Mouse (Mus musculus) megakaryocyte, embryonic 14.5 days (primary cell): ENCODE data around the gene Cfb. TPM values are rescaled to one million over a fixed set of nuclear protein-coding genes. Genes with fewer than 3 reads are reported as not detected.

Experiments
- H3K27me3 ChIP-seq: replicated peaks from 2 replicates; pipeline ENCODE3; 2012; ENCODE audit warnings: inconsistent platforms
- H3K36me3 ChIP-seq: replicated peaks from 2 replicates; pipeline ENCODE3; 2012; ENCODE audit warnings: low read length, inconsistent platforms, mixed read lengths
- H3K4me1 ChIP-seq: 2 replicates; pipeline ENCODE4 v1.6.1; 2012; ENCODE audit warnings: inconsistent platforms
- H3K4me3 ChIP-seq: replicated peaks from 2 replicates; pipeline ENCODE3; 2012; ENCODE audit warnings: moderate library complexity, mild to moderate bottlenecking, inconsistent platforms
- H3K9me3 ChIP-seq: 2 replicates; pipeline ENCODE4 v1.6.1; 2012; ENCODE audit warnings: inconsistent platforms
- FLI1 ChIP-seq: IDR thresholded peaks from 2 replicates; pipeline ENCODE4 v1.6.1; 2012; ENCODE audit warnings: low read length, inconsistent platforms, mixed read lengths
- GATA1 ChIP-seq: IDR thresholded peaks from 3 replicates; pipeline ENCODE4 v1.6.1; 2012; ENCODE audit warnings: mixed read lengths, low read length, inconsistent platforms, borderline replicate concordance
- polyA plus RNA-seq: library from polyadenylated mRNA; stranded (reverse); fragments of >175 nt; gene quantifications from 2 replicates; pipeline ENCODE4 v1.2.3, GENCODE M21; 2012; ENCODE audit warnings: low replicate concordance; ENCODE audit not compliant: insufficient read depth

Gene Cfb
- polyA plus RNA-seq, 1 experiment, result 0.54 TPM

GRCm38 (mm10) chr17:34884704-34885103 is 22.4 kb upstream of the Cfb start:
- no peaks in the 10 kb centered on the region for H3K36me3 ChIP-seq
- H3K27me3 ChIP-seq, result no peaks in the 10 kb centered on the region
- no peaks in the 10 kb centered on the region for H3K9me3 ChIP-seq
- no peak overlapping the region for H3K4me3 ChIP-seq
- H3K4me1 ChIP-seq, result peaks cover 83% of the 10 kb centered on the region
- TF ChIP-seq GATA1 (no peak), FLI1 (no peak)

GRCm38 (mm10) chr17:34883332-34883731 is 21.0 kb upstream of the Cfb start:
- TF ChIP-seq GATA1, result no peak
- no peak for TF ChIP-seq FLI1
- Histone ChIP-seq H3K4me1 (peaks cover 83% of the 10 kb centered on the region), H3K4me3 (peak overlapping the region; percentile 50), H3K27me3 (no peaks in the 10 kb centered on the region), H3K9me3 (no peaks in the 10 kb centered on the region), H3K36me3 (no peaks in the 10 kb centered on the region)

GRCm38 (mm10) chr17:34881683-34882310 is 19.5 kb upstream of the Cfb start, which contains the start of gene Gm20547:
TSS of gene Gm20547 (minus strand) at chr17:34882042.
- no peaks in the 10 kb centered on the region for H3K9me3 ChIP-seq
- H3K27me3 ChIP-seq, result no peaks in the 10 kb centered on the region
- no peak within 1 kb of the TSS for H3K4me3 ChIP-seq
- H3K4me1 ChIP-seq, result peaks cover 69% of the 10 kb centered on the region
- TF ChIP-seq GATA1 (no peak), FLI1 (no peak)
- no peaks in the 10 kb centered on the region for H3K36me3 ChIP-seq

GRCm38 (mm10) chr17:34881166-34881565 is 18.8 kb upstream of the Cfb start:
- Histone ChIP-seq H3K4me1 (peaks cover 63% of the 10 kb centered on the region), H3K36me3 (no peaks in the 10 kb centered on the region), H3K9me3 (no peaks in the 10 kb centered on the region), H3K27me3 (peaks cover 3% of the 10 kb centered on the region), H3K4me3 (no peak overlapping the region)
- no peak for TF ChIP-seq GATA1
- no peak for TF ChIP-seq FLI1

- H3K36me3 ChIP-seq, result no peaks in the 10 kb centered on the region
- no peaks in the 10 kb centered on the region for H3K9me3 ChIP-seq
- H3K4me3 ChIP-seq, result peak within 1 kb of the TSS; percentile 79
- H3K4me1 ChIP-seq, result peaks cover 45% of the 10 kb centered on the region
- H3K27me3 ChIP-seq, result peaks cover 9% of the 10 kb centered on the region
- TF ChIP-seq GATA1, result no peak
- no peak for TF ChIP-seq FLI1
These were observed 17.1 kb upstream of the Cfb start, which contains the start of gene Zbtb12 for GRCm38 (mm10) chr17:34879336-34879879. TSS of gene Zbtb12 (plus strand) at chr17:34879483.

- Histone ChIP-seq H3K27me3 (peaks cover 21% of the 10 kb centered on the region), H3K4me3 (no peak overlapping the region), H3K4me1 (peaks cover 4% of the 10 kb centered on the region), H3K9me3 (no peaks in the 10 kb centered on the region), H3K36me3 (no peaks in the 10 kb centered on the region)
- TF ChIP-seq FLI1, result no peak
- TF ChIP-seq GATA1, result no peak
These were observed 12.0 kb upstream of the Cfb start for GRCm38 (mm10) chr17:34874321-34874720.

- Histone ChIP-seq H3K4me3 (no peak overlapping the region), H3K27me3 (peaks cover 43% of the 10 kb centered on the region), H3K4me1 (peaks cover 9% of the 10 kb centered on the region; the same call in 1 of the 2 replicates), H3K36me3 (no peaks in the 10 kb centered on the region), H3K9me3 (no peaks in the 10 kb centered on the region)
- TF ChIP-seq FLI1 (no peak), GATA1 (no peak)
These were observed 3.7 kb upstream of the Cfb start for GRCm38 (mm10) chr17:34865981-34866380.

GRCm38 (mm10) chr17:34861704-34862415 is 458 bp downstream of the Cfb start:
- H3K4me1 ChIP-seq, result peaks cover 39% of the 10 kb centered on the region
- H3K9me3 ChIP-seq, result no peaks in the 10 kb centered on the region
- H3K4me3 ChIP-seq, result no peak overlapping the region
- peaks cover 15% of the 10 kb centered on the region for H3K36me3 ChIP-seq
- peaks cover 51% of the 10 kb centered on the region for H3K27me3 ChIP-seq
- TF ChIP-seq GATA1, result no peak
- no peak for TF ChIP-seq FLI1

GRCm38 (mm10) chr17:34860514-34860913 is 1.8 kb downstream of the Cfb start:
- TF ChIP-seq GATA1 (no peak), FLI1 (no peak)
- H3K4me1 ChIP-seq, result peaks cover 39% of the 10 kb centered on the region
- H3K9me3 ChIP-seq, result no peaks in the 10 kb centered on the region
- H3K27me3 ChIP-seq, result peaks cover 48% of the 10 kb centered on the region
- H3K36me3 ChIP-seq, result peaks cover 29% of the 10 kb centered on the region
- H3K4me3 ChIP-seq, result no peak overlapping the region

GRCm38 (mm10) chr17:34858670-34859069 is 3.6 kb downstream of the Cfb start:
- H3K27me3 ChIP-seq, result peaks cover 35% of the 10 kb centered on the region
- H3K9me3 ChIP-seq, result no peaks in the 10 kb centered on the region
- peaks cover 30% of the 10 kb centered on the region for H3K4me1 ChIP-seq
- peaks cover 47% of the 10 kb centered on the region for H3K36me3 ChIP-seq
- no peak overlapping the region for H3K4me3 ChIP-seq
- TF ChIP-seq GATA1, result no peak
- TF ChIP-seq FLI1, result no peak

- Histone ChIP-seq H3K36me3 (peaks cover 66% of the 10 kb centered on the region), H3K4me1 (peaks cover 46% of the 10 kb centered on the region), H3K4me3 (no peak overlapping the region), H3K27me3 (peaks cover 7% of the 10 kb centered on the region), H3K9me3 (no peaks in the 10 kb centered on the region)
- TF ChIP-seq GATA1 (no peak; the same call in 2 of the 3 replicates), FLI1 (no peak)
These were observed 6.5 kb downstream of the Cfb start for GRCm38 (mm10) chr17:34855825-34856224.
